Mouse (Mus musculus) stomach, postnatal 0 days (tissue): ENCODE data around the gene Hepacam. TPM values are rescaled to one million over a fixed set of nuclear protein-coding genes. Genes with fewer than 3 reads are reported as not detected.

Source experiments
- ATAC-seq: fragments of 200-750 bp; cut with Nextera tagmentation; 2 replicates; pipeline ENCODE4 v1.8.0; 2017; ENCODE audit not compliant: low FRiP score, low TSS enrichment
- DNase-seq: peaks from one replicate; pipeline ENCODE4 v3.0.0-alpha.2; 2016; ENCODE audit warnings: low spot score
- H3K27ac ChIP-seq: fragments of 300-500 bp; sonication (generic); replicated peaks from 2 replicates; pipeline ENCODE4 v1.5.1; 2014; ENCODE audit warnings: mild to moderate bottlenecking, control low read depth
- H3K27me3 ChIP-seq: fragments of 300-500 bp; sonication (generic); 2 replicates; pipeline ENCODE4 v1.6.1; 2014; ENCODE audit warnings: low read length; ENCODE audit not compliant: control insufficient read depth, insufficient read depth
- H3K36me3 ChIP-seq: fragments of 300-500 bp; sonication (generic); 2 replicates; pipeline ENCODE4 v1.6.1; 2014; ENCODE audit warnings: low read length, mixed read lengths; ENCODE audit not compliant: control insufficient read depth, insufficient read depth
- H3K4me1 ChIP-seq: fragments of 300-500 bp; sonication (generic); replicated peaks from 2 replicates; pipeline ENCODE4 v1.6.1; 2014; ENCODE audit warnings: antibody characterized with exemption; ENCODE audit not compliant: control insufficient read depth, insufficient read depth
- H3K4me2 ChIP-seq: fragments of 300-500 bp; sonication (generic); replicated peaks from 2 replicates; pipeline ENCODE4 v1.6.1; 2014; ENCODE audit warnings: low read depth, mild to moderate bottlenecking, control low read depth, moderate library complexity
- H3K4me3 ChIP-seq: fragments of 300-500 bp; sonication (generic); 2 replicates; pipeline ENCODE4 v1.5.1; 2014; ENCODE audit warnings: low read depth, low read length, control low read depth
- H3K9ac ChIP-seq: fragments of 300-500 bp; sonication (generic); 2 replicates; pipeline ENCODE4 v1.6.1; 2014; ENCODE audit warnings: mild to moderate bottlenecking, low read length, control low read depth, mixed read lengths
- H3K9me3 ChIP-seq: fragments of 300-500 bp; sonication (generic); 2 replicates; pipeline ENCODE4 v1.6.1; 2016; ENCODE audit warnings: low read length; ENCODE audit not compliant: control insufficient read depth
- CTCF ChIP-seq: IDR thresholded peaks from 2 replicates; pipeline ENCODE4 v1.5.1; 2016; ENCODE audit warnings: antibody characterized with exemption, low read depth, mild to moderate bottlenecking, moderate library complexity
- EP300 ChIP-seq: optimal IDR thresholded peaks from 2 replicates; pipeline ENCODE3; 2016; ENCODE audit warnings: antibody characterized with exemption
- WGBS: fragments of 180-500 bp; shearing (Covaris S2); extraction: QIAGEN DNeasy Blood & Tissue Kit; methylation state at CpG from one replicate; pipeline ENCODE4 v1.1.7; 2014; 5-methylcytosine and 5-hydroxymethylcytosine counted together
- polyA plus RNA-seq: library from polyadenylated mRNA; unstranded; fragments of >200 nt; fragmentation: Nextera tagmentation; extraction: Ambion mirVana; gene quantifications from 2 replicates; pipeline ENCODE4 v1.2.1, GENCODE M21; 2015

The Hepacam gene
- polyA plus RNA-seq, result 0.08 and 0.10 TPM in 2 replicates

- Histone ChIP-seq H3K9ac (no peak within 1 kb of the TSS), H3K9me3 (no peaks in the 10 kb centered on the region)
- 81% methylated on average over 17 of the region's 17 CpGs for WGBS
Observed at GRCm38 (mm10) chr9:37367301-37368080, at the start of gene Hepacam. Gene Hepacam (plus strand): TSS chr9:37367351.

GRCm38 (mm10) chr9:37329456-37329855, 37.7 kb upstream of the Hepacam start:
- H3K27ac ChIP-seq, result no peak overlapping the region
- no peaks in the 10 kb centered on the region for H3K4me1 ChIP-seq
- no peak for DNase-seq
- H3K9ac ChIP-seq, result no peak overlapping the region
- no peaks in the 10 kb centered on the region for H3K9me3 ChIP-seq
- H3K4me2 ChIP-seq, result no peak overlapping the region
- WGBS, result 26% methylated on average over 3 of the region's 3 CpGs
- no peak overlapping the region for H3K4me3 ChIP-seq
- no peaks in the 10 kb centered on the region for H3K36me3 ChIP-seq
- no peak for ATAC-seq
- TF ChIP-seq CTCF (peak; percentile 82), EP300 (no peak)
- no peaks in the 10 kb centered on the region for H3K27me3 ChIP-seq

More at GRCm38 (mm10) chr9:37367301-37368080, at the start of gene Hepacam:
- Histone ChIP-seq H3K4me1 (no peaks in the 10 kb centered on the region), H3K27ac (0 out of 2 replicates have a peak within 1 kb of the TSS, but pooled peaks have one; percentile 24), H3K36me3 (no peaks in the 10 kb centered on the region), H3K27me3 (no peaks in the 10 kb centered on the region), H3K4me2 (no peak within 1 kb of the TSS), H3K4me3 (no peak within 1 kb of the TSS)
- no peak for ATAC-seq
- no peak for DNase-seq
- TF ChIP-seq EP300, result no peak
- no peak for TF ChIP-seq CTCF

GRCm38 (mm10) chr9:37345406-37345805, 21.7 kb upstream of the Hepacam start:
- no peak for ATAC-seq
- Histone ChIP-seq H3K9ac (no peak overlapping the region), H3K9me3 (no peaks in the 10 kb centered on the region), H3K4me3 (no peak overlapping the region), H3K27me3 (no peaks in the 10 kb centered on the region), H3K36me3 (no peaks in the 10 kb centered on the region), H3K4me1 (peaks cover 5% of the 10 kb centered on the region; the same call in 1 of the 2 replicates), H3K27ac (no peak overlapping the region), H3K4me2 (no peak overlapping the region)
- WGBS, result 70% methylated on average over 3 of the region's 3 CpGs
- DNase-seq, result no peak
- TF ChIP-seq CTCF (no peak), EP300 (no peak)

GRCm38 (mm10) chr9:37347184-37347987, 19.8 kb upstream of the Hepacam start:
- WGBS, result 16% methylated on average over 12 of the region's 12 CpGs
- Histone ChIP-seq H3K4me3 (peak overlapping the region; percentile 77), H3K9ac (peak overlapping the region; percentile 88), H3K36me3 (no peaks in the 10 kb centered on the region), H3K4me2 (peak overlapping the region; percentile 93), H3K27me3 (no peaks in the 10 kb centered on the region), H3K9me3 (no peaks in the 10 kb centered on the region), H3K27ac (peak overlapping the region; percentile 91), H3K4me1 (peaks cover 5% of the 10 kb centered on the region; the same call in 1 of the 2 replicates)
- no peak for ATAC-seq
- TF ChIP-seq EP300, result no peak
- no peak for TF ChIP-seq CTCF
- peak; percentile 16 for DNase-seq

GRCm38 (mm10) chr9:37347988-37348642, 19.0 kb upstream of the Hepacam start, which contains the start of gene Ccdc15:
Gene Ccdc15 (minus strand): TSS chr9:37348432.
- H3K36me3 ChIP-seq, result no peaks in the 10 kb centered on the region
- WGBS, result under 1% methylated on average over 41 of the region's 41 CpGs
- TF ChIP-seq CTCF, result peak; percentile 20
- no peak for TF ChIP-seq EP300
- H3K9me3 ChIP-seq, result no peaks in the 10 kb centered on the region
- H3K4me2 ChIP-seq, result peak within 1 kb of the TSS; percentile 93
- H3K4me1 ChIP-seq, result peaks cover 5% of the 10 kb centered on the region; the same call in 1 of the 2 replicates
- H3K4me3 ChIP-seq, result peak within 1 kb of the TSS; percentile 77
- peak within 1 kb of the TSS; percentile 88 for H3K9ac ChIP-seq
- peak; percentile 98 for DNase-seq
- H3K27me3 ChIP-seq, result no peaks in the 10 kb centered on the region
- ATAC-seq, result peak; percentile 100
- peak within 1 kb of the TSS; percentile 91 for H3K27ac ChIP-seq
